Mouse (Mus musculus): ENCODE results near the gene Mrps10. TPM values are rescaled to one million over a fixed set of nuclear protein-coding genes. Genes with fewer than 3 reads are reported as not detected.

Mrps10 gene
- polyA plus RNA-seq, 1 experiment from 2014 or later, result 77.3 TPM

DNA sequence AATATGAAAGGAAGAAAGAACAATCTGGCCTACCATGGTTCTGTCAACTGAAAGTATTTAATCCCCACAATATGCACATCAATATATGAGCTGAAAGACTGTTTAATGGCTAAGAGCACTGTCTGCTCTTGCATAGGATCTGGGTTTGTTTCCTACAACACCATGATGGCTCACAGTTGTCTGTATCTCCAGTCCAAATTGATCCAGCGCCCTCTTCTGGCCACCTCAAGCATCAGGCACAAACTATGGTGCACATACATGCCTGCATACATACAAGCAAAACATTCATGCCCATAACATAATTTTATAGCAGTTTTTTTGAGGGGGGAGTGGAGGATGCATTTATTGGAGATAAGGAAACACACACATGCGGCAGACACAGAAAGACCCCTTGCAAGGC lies 25.6 kb upstream of the Mrps10 start:
- H3K9me3 ChIP-seq, result peaks cover 16% of the 10 kb centered on the region; the same call in 1 of the 2 replicates
- H3K27ac ChIP-seq, result no peak overlapping the region
- H3K36me3 ChIP-seq (replicated peaks), result peaks cover 95% of the 10 kb centered on the region
- 0 out of 2 replicates have a peak, but pooled peaks cover 3% of the 10 kb centered on the region for H3K4me1 ChIP-seq
- H3K27me3 ChIP-seq (ENCODE audit: poor library complexity, severe bottlenecking), result peaks cover 30% of the 10 kb centered on the region
- no peak for DNase-seq (ENCODE audit: extremely low spot score, low spot score)
- H3K4me3 ChIP-seq, result no peak overlapping the region
- 93% methylated on average over 2 of the region's 2 CpGs for WGBS

GRCm38 (mm10) chr17:47349721-47350319 lies 18.9 kb upstream of the Mrps10 start:
- Histone ChIP-seq H3K4me1 (no peaks in the 10 kb centered on the region), H3K27me3 (ENCODE audit: poor library complexity, severe bottlenecking) (no peaks in the 10 kb centered on the region), H3K9me3 (peaks cover 39% of the 10 kb centered on the region), H3K27ac (no peak overlapping the region), H3K36me3 (replicated peaks) (peaks cover 94% of the 10 kb centered on the region), H3K4me3 (no peak overlapping the region)
- no peak for DNase-seq (ENCODE audit: extremely low spot score, low spot score)
- WGBS, result 85% methylated on average over 3 of the region's 3 CpGs

- Histone ChIP-seq H3K27ac (no peak overlapping the region), H3K9me3 (no peaks in the 10 kb centered on the region), H3K36me3 (replicated peaks) (peaks cover 50% of the 10 kb centered on the region), H3K4me3 (no peak overlapping the region), H3K4me1 (peaks cover 7% of the 10 kb centered on the region; the same call in 1 of the 2 replicates), H3K27me3 (ENCODE audit: poor library complexity, severe bottlenecking) (peaks cover 5% of the 10 kb centered on the region; the same call in 1 of the 2 replicates)
- WGBS, result 45% methylated on average over 6 of the region's 6 CpGs
- no peak for DNase-seq (ENCODE audit: extremely low spot score, low spot score)
These were observed 8.7 kb upstream of the Mrps10 start for GRCm38 (mm10) chr17:47359964-47360363.

- DNase-seq (ENCODE audit: extremely low spot score, low spot score), result no peak
- Histone ChIP-seq H3K4me1 (peaks cover 7% of the 10 kb centered on the region; the same call in 1 of the 2 replicates), H3K27ac (no peak overlapping the region), H3K36me3 (replicated peaks) (peaks cover 36% of the 10 kb centered on the region), H3K4me3 (no peak overlapping the region), H3K27me3 (ENCODE audit: poor library complexity, severe bottlenecking) (peaks cover 19% of the 10 kb centered on the region), H3K9me3 (no peaks in the 10 kb centered on the region)
- 89% methylated on average over 11 of the region's 11 CpGs for WGBS
These were observed 7.3 kb upstream of the Mrps10 start for GRCm38 (mm10) chr17:47361343-47361742.

- peak overlapping the region; percentile 86 for H3K27ac ChIP-seq
- peaks cover 23% of the 10 kb centered on the region for H3K36me3 ChIP-seq (replicated peaks)
- no peaks in the 10 kb centered on the region for H3K9me3 ChIP-seq
- peaks cover 15% of the 10 kb centered on the region for H3K4me1 ChIP-seq
- WGBS, result 2% methylated on average over 20 of the region's 20 CpGs
- DNase-seq (ENCODE audit: extremely low spot score, low spot score), result no peak
- peak overlapping the region; percentile 85 for H3K4me3 ChIP-seq
- H3K27me3 ChIP-seq (ENCODE audit: poor library complexity, severe bottlenecking), result peaks cover 34% of the 10 kb centered on the region
These were observed 378 bp downstream of the Mrps10 start for GRCm38 (mm10) chr17:47369087-47369443.

GRCm38 (mm10) chr17:47371451-47371850 lies 2.8 kb downstream of the Mrps10 start:
- 13% methylated on average over 4 of the region's 4 CpGs for WGBS

DNA sequence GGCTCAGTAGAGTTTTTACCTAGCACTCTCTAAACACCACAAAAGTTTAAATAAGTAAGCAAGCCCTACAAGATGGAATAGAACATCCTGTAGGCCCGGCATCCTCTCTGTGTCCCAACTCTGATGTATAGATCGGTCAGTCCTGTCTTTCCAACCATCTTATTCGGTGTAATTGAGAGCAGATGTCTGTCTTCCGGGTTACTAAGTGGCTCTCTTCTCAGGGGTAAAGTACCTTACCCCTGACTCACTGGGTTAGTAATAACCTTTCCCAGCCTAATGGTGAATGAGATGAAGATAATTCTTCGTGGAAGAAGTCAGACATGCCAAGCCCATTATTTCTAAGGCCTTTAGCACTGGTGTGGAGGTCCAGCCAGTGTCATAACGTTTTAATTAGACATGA lies 5.3 kb downstream of the Mrps10 start:
- Histone ChIP-seq H3K27ac (no peak overlapping the region), H3K9me3 (no peaks in the 10 kb centered on the region), H3K36me3 (replicated peaks) (peaks cover 72% of the 10 kb centered on the region), H3K4me3 (no peak overlapping the region), H3K27me3 (ENCODE audit: poor library complexity, severe bottlenecking) (no peaks in the 10 kb centered on the region), H3K4me1 (peaks cover 15% of the 10 kb centered on the region)
- no peak for DNase-seq (ENCODE audit: extremely low spot score, low spot score)
- 82% methylated on average over 6 of the region's 6 CpGs for WGBS

More at GRCm38 (mm10) chr17:47371451-47371850, 2.8 kb downstream of the Mrps10 start:
- Histone ChIP-seq H3K27me3 (ENCODE audit: poor library complexity, severe bottlenecking) (peaks cover 15% of the 10 kb centered on the region), H3K27ac (no peak overlapping the region), H3K9me3 (no peaks in the 10 kb centered on the region), H3K4me1 (peaks cover 15% of the 10 kb centered on the region), H3K36me3 (replicated peaks) (peaks cover 46% of the 10 kb centered on the region), H3K4me3 (no peak overlapping the region)
- DNase-seq (ENCODE audit: extremely low spot score, low spot score), result peak; percentile 62

DNA sequence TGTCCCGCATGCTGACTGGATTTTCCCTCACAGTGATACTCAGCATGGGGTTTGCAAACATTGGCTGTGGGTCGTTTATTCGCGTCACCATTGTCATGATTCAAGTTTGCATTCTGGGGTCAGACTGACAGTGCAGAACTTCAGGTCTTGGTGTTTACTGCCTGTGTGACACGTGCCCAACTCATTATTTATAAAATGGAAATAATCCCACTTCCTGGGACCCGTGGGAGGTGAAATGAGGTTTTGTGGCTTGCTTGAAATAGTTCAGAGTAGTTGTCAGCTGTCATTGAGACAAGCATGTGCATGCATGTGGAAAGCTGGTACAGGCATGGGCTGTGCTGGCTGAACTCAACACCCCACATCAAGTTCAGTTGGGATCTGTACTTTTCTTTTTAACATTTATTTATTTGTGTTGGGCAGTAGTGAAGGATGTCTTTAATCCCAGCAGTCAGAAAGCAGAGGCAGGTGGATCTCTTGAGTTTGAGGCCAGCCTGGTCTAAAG lies 8.1 kb downstream of the Mrps10 start:
- peaks cover 11% of the 10 kb centered on the region for H3K4me1 ChIP-seq
- peaks cover 95% of the 10 kb centered on the region for H3K36me3 ChIP-seq (replicated peaks)
- 96% methylated on average over 6 of the region's 6 CpGs for WGBS
- H3K27me3 ChIP-seq (ENCODE audit: poor library complexity, severe bottlenecking), result 0 out of 2 replicates have a peak, but pooled peaks cover 4% of the 10 kb centered on the region
- DNase-seq (ENCODE audit: extremely low spot score, low spot score), result no peak
- H3K27ac ChIP-seq, result no peak overlapping the region
- H3K9me3 ChIP-seq, result no peaks in the 10 kb centered on the region
- H3K4me3 ChIP-seq, result no peak overlapping the region

DNA sequence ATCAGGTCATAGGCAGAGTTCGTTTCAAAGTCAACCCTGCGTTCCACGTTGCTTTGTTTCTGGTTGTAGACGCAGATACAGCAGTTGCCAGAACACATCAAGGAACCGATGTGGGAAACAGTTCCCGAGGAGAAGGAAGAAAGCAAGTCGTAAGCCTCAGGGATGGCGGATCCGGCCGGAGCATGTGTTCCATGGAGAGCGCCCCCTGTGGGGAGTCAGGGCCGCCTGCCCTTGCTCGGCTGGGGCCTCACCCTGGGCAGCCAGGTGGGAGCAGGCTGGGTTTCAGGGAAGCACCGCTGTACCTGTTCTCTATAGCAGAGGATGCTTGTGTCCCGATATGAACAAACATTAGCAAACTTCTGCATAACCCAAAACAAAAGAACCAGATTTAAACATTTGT lies 9.4 kb downstream of the Mrps10 start:
- Histone ChIP-seq H3K4me1 (peaks cover 20% of the 10 kb centered on the region), H3K36me3 (replicated peaks) (peaks cover 82% of the 10 kb centered on the region), H3K4me3 (no peak overlapping the region), H3K27me3 (ENCODE audit: poor library complexity, severe bottlenecking) (0 out of 2 replicates have a peak, but pooled peaks cover 4% of the 10 kb centered on the region), H3K27ac (no peak overlapping the region), H3K9me3 (no peaks in the 10 kb centered on the region)
- DNase-seq (ENCODE audit: extremely low spot score, low spot score), result no peak
- 83% methylated on average over 15 of the region's 15 CpGs for WGBS

DNA sequence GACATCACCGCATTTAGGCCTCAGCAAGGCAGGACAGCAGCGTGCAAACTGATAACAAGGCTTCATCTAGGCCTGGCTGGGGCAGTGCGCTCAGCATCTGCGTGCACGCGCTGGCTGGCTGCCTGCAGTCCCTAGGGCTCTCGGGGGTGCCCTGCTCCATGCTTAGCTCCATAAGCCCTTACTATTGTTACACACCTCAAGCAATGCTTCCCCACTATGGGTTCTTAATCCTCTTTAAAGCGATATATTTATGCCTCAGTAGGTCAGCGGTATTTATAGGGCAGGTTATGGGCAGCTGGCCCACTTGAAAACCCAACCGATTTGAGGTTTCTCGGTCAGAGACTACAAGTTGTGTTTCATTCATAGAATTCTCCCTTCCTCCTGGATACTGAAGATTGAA lies 13.2 kb downstream of the Mrps10 start:
- no peak for DNase-seq (ENCODE audit: extremely low spot score, low spot score)
- peaks cover 49% of the 10 kb centered on the region for H3K36me3 ChIP-seq (replicated peaks)
- H3K27me3 ChIP-seq (ENCODE audit: poor library complexity, severe bottlenecking), result peaks cover 10% of the 10 kb centered on the region; the same call in 1 of the 2 replicates
- peak overlapping the region; percentile 54; the same call in 1 of the 2 replicates for H3K27ac ChIP-seq
- peaks cover 31% of the 10 kb centered on the region for H3K4me1 ChIP-seq
- H3K9me3 ChIP-seq, result peaks cover 6% of the 10 kb centered on the region
- WGBS, result 54% methylated on average over 11 of the region's 11 CpGs
- H3K4me3 ChIP-seq, result no peak overlapping the region

DNA sequence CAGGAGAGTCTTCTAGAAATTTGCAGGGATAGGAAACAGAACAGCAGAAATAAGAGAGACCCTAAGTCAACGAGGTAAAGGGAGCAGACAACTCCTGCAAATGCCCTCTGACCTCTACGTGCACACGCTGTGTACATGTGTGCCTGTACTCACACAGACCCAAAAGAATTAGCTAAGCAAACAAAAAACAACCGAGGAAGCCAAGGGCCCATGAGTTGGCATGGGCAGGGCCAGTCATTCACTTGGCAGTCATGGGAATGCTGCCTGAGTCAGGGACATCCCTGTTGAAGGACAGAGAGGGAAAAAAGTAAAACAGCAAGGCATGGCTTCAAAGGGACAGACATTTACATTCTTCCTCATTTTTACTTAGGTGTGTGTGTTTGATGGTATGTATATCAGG lies 14.6 kb downstream of the Mrps10 start:
- peaks cover 10% of the 10 kb centered on the region; the same call in 1 of the 2 replicates for H3K27me3 ChIP-seq (ENCODE audit: poor library complexity, severe bottlenecking)

DNA sequence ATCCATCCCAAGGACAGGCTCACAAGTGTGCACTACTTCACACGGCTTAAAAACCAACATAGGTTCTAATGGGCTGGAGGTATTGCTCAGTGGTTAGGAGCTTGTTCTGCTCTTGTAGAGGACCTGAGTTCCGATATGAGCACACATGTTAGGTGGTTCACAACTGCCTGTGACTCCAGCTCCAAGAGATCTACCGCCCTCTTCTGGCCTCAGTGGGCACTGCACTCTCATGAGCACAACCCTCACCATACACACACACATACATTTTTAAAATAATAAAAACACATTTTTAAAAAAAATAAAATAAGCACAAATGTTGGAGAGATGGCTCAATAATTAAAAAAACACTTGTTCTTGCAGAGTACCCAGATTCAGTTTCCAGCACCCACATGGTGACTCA lies 15.4 kb downstream of the Mrps10 start:
- no peak for DNase-seq (ENCODE audit: extremely low spot score, low spot score)
- peaks cover 31% of the 10 kb centered on the region for H3K4me1 ChIP-seq
- H3K36me3 ChIP-seq (replicated peaks), result peaks cover 27% of the 10 kb centered on the region
- H3K27ac ChIP-seq, result no peak overlapping the region
- H3K9me3 ChIP-seq, result peaks cover 6% of the 10 kb centered on the region
- 83% methylated on average over 3 of the region's 3 CpGs for WGBS
- peaks cover 10% of the 10 kb centered on the region; the same call in 1 of the 2 replicates for H3K27me3 ChIP-seq (ENCODE audit: poor library complexity, severe bottlenecking)
- H3K4me3 ChIP-seq, result no peak overlapping the region

More for the DNA sequence above, 14.6 kb downstream of the Mrps10 start:
- DNase-seq (ENCODE audit: extremely low spot score, low spot score), result no peak
- peaks cover 31% of the 10 kb centered on the region for H3K4me1 ChIP-seq
- peaks cover 6% of the 10 kb centered on the region for H3K9me3 ChIP-seq
- H3K36me3 ChIP-seq (replicated peaks), result peaks cover 35% of the 10 kb centered on the region
- no peak overlapping the region for H3K27ac ChIP-seq
- 92% methylated on average over 4 of the region's 4 CpGs for WGBS
- H3K4me3 ChIP-seq, result no peak overlapping the region

DNA sequence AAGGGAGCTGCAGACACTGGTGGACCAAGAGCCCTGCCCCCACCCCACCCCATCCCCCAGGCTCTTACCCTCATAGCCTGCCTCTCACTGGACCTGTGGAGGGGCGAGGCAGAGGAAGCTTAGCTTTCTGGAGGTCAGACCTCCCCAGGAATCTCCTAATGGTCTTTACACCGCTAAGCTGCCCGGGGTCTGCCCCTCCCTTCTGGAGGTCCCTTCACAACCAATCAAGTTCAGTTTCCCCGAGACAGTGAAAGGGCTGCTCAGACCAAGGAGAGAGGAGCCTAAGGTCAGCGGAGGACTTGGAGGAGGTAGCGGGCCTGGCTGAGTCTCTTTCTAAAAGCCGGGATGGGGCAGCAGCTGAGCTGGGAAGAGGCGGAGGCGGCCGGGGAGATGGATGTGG lies 16.5 kb downstream of the Mrps10 start, which contains the start of gene Guca1b:
Gene Guca1b (plus strand): TSS at position 249 of the 400 bp plus-strand sequence.
- H3K4me1 ChIP-seq, result peaks cover 31% of the 10 kb centered on the region
- no peak within 1 kb of the TSS; the same call in 1 of the 2 replicates for H3K4me3 ChIP-seq
- WGBS, result 40% methylated on average over 10 of the region's 10 CpGs
- H3K27ac ChIP-seq, result peak within 1 kb of the TSS; percentile 30; the same call in 1 of the 2 replicates
- peaks cover 17% of the 10 kb centered on the region for H3K36me3 ChIP-seq (replicated peaks)
- no peak for DNase-seq (ENCODE audit: extremely low spot score, low spot score)
- H3K27me3 ChIP-seq (ENCODE audit: poor library complexity, severe bottlenecking), result peaks cover 10% of the 10 kb centered on the region; the same call in 1 of the 2 replicates
- peaks cover 6% of the 10 kb centered on the region for H3K9me3 ChIP-seq
